Comparison of ENCODE assay signal across 25 mouse cellular contexts in genomic region chr7:34263437-34263836, GRCm38 (mm10). TPM values are rescaled to one million over a fixed set of nuclear protein-coding genes. Genes with fewer than 3 reads are reported as not detected.
"Had no signal": no experiment of that assay in that cellular context is flagged by ENCODE, and none has a peak within 500 bp of the region (broad histone marks: within the 10 kb centered on the region; RNA-seq: fewer than 3 reads in every experiment).

No protein-coding gene starts in this region.

- H3K36me3 ChIP-seq: midbrain, embryonic 15.5 days had no signal

- H3K4me2 ChIP-seq: lung, embryonic 15.5 days; midbrain, embryonic 11.5 days; midbrain, embryonic 13.5 days; midbrain, embryonic 15.5 days; neural tube, embryonic 12.5 days; stomach, embryonic 15.5 days had no signal

- H3K9me3 ChIP-seq: lung, embryonic 15.5 days; megakaryocyte, embryonic 14.5 days; midbrain, embryonic 13.5 days; midbrain, embryonic 15.5 days; neural tube, embryonic 12.5 days; stomach, embryonic 15.5 days had no signal

- H3K4me1 ChIP-seq: midbrain, embryonic 13.5 days; neural tube, embryonic 12.5 days; stomach, embryonic 15.5 days had no signal

- H3K9ac ChIP-seq: lung, embryonic 15.5 days; midbrain, embryonic 13.5 days; midbrain, embryonic 15.5 days; neural tube, embryonic 12.5 days; stomach, embryonic 15.5 days had no signal

- H3K4me3 ChIP-seq: lung, embryonic 15.5 days; megakaryocyte, embryonic 14.5 days; midbrain, embryonic 13.5 days; midbrain, embryonic 15.5 days; neural tube, embryonic 12.5 days; stomach, embryonic 15.5 days had no signal

- H3K27me3 ChIP-seq: lung, embryonic 15.5 days; megakaryocyte, embryonic 14.5 days; midbrain, embryonic 13.5 days; midbrain, embryonic 15.5 days; neural tube, embryonic 12.5 days; stomach, embryonic 15.5 days had no signal

- DNase-seq: lung, adult 2 months; lung, postnatal 14 days; lung, postnatal 36 days; right cerebral cortex, postnatal 14 days; thymus, adult 2 months; thymus, postnatal 25 days; thymus, postnatal 4 days had no signal

- H3K27ac ChIP-seq: lung, embryonic 15.5 days; macrophage; midbrain, embryonic 13.5 days; midbrain, embryonic 15.5 days; neural tube, embryonic 12.5 days; stomach, embryonic 15.5 days; stomach, postnatal 0 days had no signal

RNA-seq across cellular contexts. Expression of gene Gm6096, which starts 12.6 kb away (rescaled TPM):
- total RNA-seq: megakaryocyte progenitor cell, adult 5-6 weeks; midbrain, postnatal 0 days; monocyte, adult 5-6 weeks; neutrophil, adult 5-6 weeks had no signal
- polyA plus RNA-seq: lung, adult 2 months; lung, postnatal 0 days; macrophage; midbrain, embryonic 11.5 days; midbrain, embryonic 15.5 days; midbrain, postnatal 0 days; neural tube, embryonic 12.5 days; neural tube, embryonic 14.5 days; spleen, adult 2 months; stomach, embryonic 15.5 days; stomach, postnatal 0 days; testis, adult 2 months; thymus, adult 2 months; urinary bladder, adult 2 months had no signal
